Mouse (Mus musculus): ENCODE results near the gene Atp8a2. TPM values are rescaled to one million over a fixed set of nuclear protein-coding genes. Genes with fewer than 3 reads are reported as not detected.
A peak's percentile ranks its signal among the peaks of the same experiment; 100 is the strongest.

Gene Atp8a2
- polyA plus RNA-seq, 1 experiment = 17.4 TPM

DNA sequence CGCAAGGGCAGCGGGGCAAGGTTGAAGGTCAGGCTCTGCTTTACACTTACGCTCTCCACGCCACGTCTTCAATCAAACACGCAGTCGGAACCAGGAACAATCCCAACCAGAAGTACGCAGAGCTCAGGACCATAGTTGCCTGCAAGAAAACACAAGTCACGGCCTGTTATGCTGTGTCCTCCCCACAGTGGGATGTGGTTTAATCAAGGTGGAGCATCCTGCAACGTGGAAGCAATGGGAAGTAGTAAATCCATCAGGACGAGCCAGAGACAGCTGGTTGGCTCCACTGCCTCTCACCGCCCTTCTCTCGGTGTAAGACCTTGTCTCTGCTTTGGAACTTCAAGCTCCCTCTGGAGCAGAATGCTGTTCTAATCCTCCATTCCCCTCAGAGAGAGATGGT is 505.6 kb downstream of the Atp8a2 start:
- TF ChIP-seq CTCF (IDR thresholded peaks at IDR 0.05; ENCODE audit: borderline replicate concordance, extremely low read depth, insufficient read depth, insufficient read length) = no peak
- DNase-seq (ENCODE audit: low read depth) = no peak

DNA sequence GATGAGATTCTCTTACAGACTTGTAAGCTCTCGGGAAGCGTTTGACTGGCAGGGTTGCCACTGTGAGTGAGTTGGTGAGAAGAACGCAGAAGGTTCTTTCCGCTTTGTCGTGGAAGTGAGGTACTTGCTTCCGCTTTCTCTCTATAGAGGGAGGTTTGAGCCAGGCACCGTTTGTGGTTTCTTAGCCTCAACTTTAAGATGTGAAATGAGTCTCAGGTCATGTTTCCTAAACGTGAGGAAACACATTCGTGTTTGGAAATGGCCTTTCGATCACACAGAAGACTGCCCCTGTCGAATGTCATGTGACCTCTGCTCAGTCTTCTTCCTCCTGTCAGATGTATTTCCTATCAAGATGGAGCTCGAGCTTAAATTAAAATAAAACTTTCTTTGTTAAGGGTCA is 506.0 kb downstream of the Atp8a2 start:
- TF ChIP-seq CTCF (IDR thresholded peaks at IDR 0.05; ENCODE audit: borderline replicate concordance, extremely low read depth, insufficient read depth, insufficient read length) (no peak), POLR2A (IDR thresholded peaks at IDR 0.05; ENCODE audit: borderline replicate concordance, extremely low read depth, insufficient read depth, insufficient read length, poor library complexity, severe bottlenecking) (no peak)
- no peak for DNase-seq (ENCODE audit: low read depth)

DNA sequence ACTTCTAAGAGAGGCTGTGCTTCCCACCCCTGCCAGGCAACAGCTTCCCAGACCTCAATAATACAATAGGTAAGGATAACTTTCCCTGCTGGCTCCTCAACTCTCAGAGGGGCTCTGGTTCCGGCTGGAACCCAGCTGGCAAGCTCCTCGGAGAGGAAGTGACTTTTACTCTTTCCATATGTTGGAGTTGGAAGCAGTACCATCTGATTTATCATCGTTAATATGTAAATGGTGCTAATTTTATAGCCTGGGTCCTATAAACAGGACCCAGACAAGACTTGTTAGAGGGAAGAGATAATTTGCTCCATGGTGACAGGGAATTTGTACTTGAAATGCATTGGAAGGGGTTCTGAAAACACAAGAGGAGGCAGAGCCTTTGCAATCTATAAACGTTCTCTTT is 507.4 kb downstream of the Atp8a2 start:
- no peak for TF ChIP-seq CTCF (IDR thresholded peaks at IDR 0.05; ENCODE audit: borderline replicate concordance, extremely low read depth, insufficient read depth, insufficient read length)
- no peak for TF ChIP-seq POLR2A (IDR thresholded peaks at IDR 0.05; ENCODE audit: borderline replicate concordance, extremely low read depth, insufficient read depth, insufficient read length, poor library complexity, severe bottlenecking)
- DNase-seq (ENCODE audit: low read depth) = no peak

DNA sequence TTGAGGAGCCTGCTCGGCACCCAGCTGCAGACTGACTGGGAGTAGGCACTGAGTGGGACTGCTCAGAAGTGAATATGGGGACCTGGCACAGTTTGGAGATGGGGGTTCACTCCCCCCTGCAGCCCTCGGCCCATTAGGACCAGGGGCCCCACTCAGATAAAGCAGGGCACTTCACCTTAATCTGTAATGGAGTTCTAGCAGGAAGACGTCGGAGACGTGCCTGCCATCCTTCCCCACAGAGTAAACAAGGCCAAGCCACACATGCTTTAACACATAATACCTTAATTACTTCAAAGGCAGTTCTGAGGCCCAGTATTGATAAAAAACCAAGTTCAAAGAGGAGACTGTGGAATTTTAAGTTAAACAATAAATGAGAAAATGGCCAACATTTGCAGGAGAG is 510.8 kb downstream of the Atp8a2 start:
- DNase-seq (ENCODE audit: low read depth) = no peak
- no peak for TF ChIP-seq POLR2A (IDR thresholded peaks at IDR 0.05; ENCODE audit: borderline replicate concordance, extremely low read depth, insufficient read depth, insufficient read length, poor library complexity, severe bottlenecking)
- TF ChIP-seq CTCF (IDR thresholded peaks at IDR 0.05; ENCODE audit: borderline replicate concordance, extremely low read depth, insufficient read depth, insufficient read length) = no peak

DNA sequence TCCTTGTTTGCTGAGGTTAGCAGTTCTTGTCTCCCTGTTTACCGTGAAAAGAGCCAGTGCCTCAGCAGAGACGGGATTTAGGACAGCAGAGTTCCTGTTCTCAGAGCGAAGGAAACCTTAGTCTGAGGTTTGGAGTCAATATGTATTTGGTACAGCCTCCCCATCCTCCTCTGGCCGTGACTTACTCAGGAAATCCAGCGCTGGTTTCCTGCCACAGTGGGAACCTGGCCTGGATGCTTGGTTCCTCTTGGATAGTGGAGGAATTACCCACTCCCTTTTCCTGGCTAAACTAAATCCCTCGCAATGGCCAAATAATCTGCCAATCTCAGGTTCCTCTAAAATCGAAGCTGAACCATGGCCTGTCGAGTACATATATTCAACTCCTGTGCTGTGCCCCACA is 511.6 kb downstream of the Atp8a2 start:
- TF ChIP-seq POLR2A (IDR thresholded peaks at IDR 0.05; ENCODE audit: borderline replicate concordance, extremely low read depth, insufficient read depth, insufficient read length, poor library complexity, severe bottlenecking) (no peak), CTCF (IDR thresholded peaks at IDR 0.05; ENCODE audit: borderline replicate concordance, extremely low read depth, insufficient read depth, insufficient read length) (no peak)
- DNase-seq (ENCODE audit: low read depth) = no peak

DNA sequence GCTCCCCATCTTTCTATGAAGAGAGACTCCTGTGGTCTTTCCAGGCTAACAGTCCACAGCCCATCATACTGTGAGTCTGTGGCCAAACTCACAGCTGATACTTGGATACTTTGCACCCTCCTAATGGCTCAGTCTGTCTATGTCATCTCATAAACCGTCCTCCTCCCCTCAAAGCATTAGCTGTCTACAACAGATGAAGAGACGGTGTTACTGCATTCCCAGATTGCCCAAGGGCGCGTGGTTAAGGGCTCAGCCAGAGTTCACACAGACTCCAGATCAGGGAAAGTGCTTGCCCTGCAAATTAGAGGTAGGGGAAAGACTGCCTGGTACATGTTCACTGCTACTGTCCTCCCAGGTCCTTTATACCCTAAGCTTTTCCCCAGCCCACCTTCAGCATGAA is 515.1 kb downstream of the Atp8a2 start:
- DNase-seq (ENCODE audit: low read depth) = no peak
- no peak for TF ChIP-seq CTCF (IDR thresholded peaks at IDR 0.05; ENCODE audit: borderline replicate concordance, extremely low read depth, insufficient read depth, insufficient read length)
- no peak for TF ChIP-seq POLR2A (IDR thresholded peaks at IDR 0.05; ENCODE audit: borderline replicate concordance, extremely low read depth, insufficient read depth, insufficient read length, poor library complexity, severe bottlenecking)

DNA sequence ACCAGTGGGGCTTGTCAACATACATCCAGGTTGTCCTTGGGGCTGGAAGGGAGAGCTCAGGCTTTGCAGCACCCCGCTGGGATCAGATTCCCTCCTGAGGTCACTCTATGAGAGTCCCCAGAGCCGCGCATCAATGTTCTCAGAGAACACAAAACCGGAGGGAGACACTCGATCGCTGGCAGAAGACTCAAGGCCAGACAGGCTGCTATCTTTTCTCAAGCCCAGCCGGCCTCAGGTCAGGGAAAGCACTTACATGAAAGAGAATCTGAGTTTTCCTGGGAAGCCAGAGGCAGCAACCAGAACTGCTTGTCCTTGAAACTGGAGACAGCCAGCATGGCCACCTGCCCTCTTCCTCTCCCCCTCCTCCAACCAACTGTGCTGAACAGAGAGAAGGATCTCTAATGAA is 519.4 kb downstream of the Atp8a2 start:
- TF ChIP-seq POLR2A (IDR thresholded peaks at IDR 0.05; ENCODE audit: borderline replicate concordance, extremely low read depth, insufficient read depth, insufficient read length, poor library complexity, severe bottlenecking) = no peak
- TF ChIP-seq CTCF (IDR thresholded peaks at IDR 0.05; ENCODE audit: borderline replicate concordance, extremely low read depth, insufficient read depth, insufficient read length) = no peak
- DNase-seq (ENCODE audit: low read depth) = no peak

DNA sequence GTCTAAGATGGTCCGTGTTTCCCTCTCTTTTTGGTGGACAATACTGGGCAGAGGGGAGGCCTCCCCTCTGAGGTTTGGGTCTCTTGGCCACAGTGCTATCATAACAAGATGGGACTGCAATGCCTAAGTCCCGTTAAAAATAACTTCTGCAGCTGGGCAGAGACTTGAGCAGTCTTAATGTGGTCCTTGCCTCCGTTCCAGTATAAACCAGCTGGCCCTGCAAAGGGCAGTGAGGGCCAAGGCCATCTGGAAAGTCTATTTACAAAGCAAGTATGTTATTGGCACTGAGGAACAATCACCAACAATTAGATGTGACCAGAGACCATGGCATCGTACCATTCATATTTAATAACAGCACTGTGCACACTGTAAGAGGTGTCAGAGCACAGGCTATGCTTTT is 521.6 kb downstream of the Atp8a2 start:
- no peak for DNase-seq (ENCODE audit: low read depth)
- TF ChIP-seq CTCF (IDR thresholded peaks at IDR 0.05; ENCODE audit: borderline replicate concordance, extremely low read depth, insufficient read depth, insufficient read length) (no peak), POLR2A (IDR thresholded peaks at IDR 0.05; ENCODE audit: borderline replicate concordance, extremely low read depth, insufficient read depth, insufficient read length, poor library complexity, severe bottlenecking) (no peak)

DNA sequence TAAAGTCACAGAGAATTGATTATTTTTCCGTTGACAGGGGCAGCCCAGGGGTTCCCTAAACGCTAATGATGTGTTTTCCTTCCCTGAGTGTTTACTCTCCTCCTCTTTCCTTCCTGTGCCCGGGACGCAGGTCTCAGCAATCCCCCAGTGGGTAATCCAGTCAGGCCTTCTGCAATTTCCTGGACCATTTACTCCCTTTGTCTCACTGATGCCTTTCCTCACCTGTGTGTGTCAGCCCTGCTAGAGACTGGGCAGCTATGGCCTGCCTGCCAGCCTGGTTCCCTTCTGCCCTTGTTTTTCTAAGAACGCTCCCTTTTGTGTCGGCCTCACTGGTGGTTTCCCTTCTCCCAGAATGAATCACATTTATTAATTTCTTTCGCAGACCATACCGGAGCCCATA is 522.4 kb downstream of the Atp8a2 start:
- peak; percentile 28 for DNase-seq (ENCODE audit: low read depth)
- TF ChIP-seq CTCF (IDR thresholded peaks at IDR 0.05; ENCODE audit: borderline replicate concordance, extremely low read depth, insufficient read depth, insufficient read length) = no peak
- TF ChIP-seq POLR2A (IDR thresholded peaks at IDR 0.05; ENCODE audit: borderline replicate concordance, extremely low read depth, insufficient read depth, insufficient read length, poor library complexity, severe bottlenecking) = no peak

DNA sequence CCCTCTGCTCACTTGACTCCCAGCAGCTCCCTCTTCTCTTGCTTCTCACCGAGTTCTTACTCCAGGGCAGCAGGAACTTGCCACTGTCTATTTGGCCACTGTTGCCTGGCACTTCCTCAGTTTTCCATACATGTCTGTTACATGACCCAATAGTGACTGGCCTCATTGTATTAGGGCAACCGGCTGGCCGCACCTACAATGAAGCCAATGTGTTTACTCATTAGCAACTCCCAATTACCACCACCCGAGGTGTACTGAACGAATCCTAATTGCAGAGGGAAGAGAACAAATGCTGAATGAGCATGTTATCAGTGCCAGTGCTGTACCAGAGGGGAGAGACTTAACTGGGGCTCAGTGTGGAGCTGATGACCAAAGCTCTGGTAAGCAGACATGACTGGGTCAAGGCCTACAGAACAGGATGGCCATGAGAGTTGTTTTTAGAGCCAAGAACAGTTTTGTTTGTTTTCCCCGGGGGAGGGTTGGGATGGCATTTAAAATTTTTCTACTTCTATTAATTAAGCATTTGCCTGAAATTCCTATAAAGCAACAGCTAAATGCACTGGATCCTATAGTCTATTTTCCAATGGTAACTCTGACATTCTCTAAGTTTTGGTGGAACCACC is 524.0 kb downstream of the Atp8a2 start:
- TF ChIP-seq CTCF (IDR thresholded peaks at IDR 0.05; ENCODE audit: borderline replicate concordance, extremely low read depth, insufficient read depth, insufficient read length) (no peak), POLR2A (IDR thresholded peaks at IDR 0.05; ENCODE audit: borderline replicate concordance, extremely low read depth, insufficient read depth, insufficient read length, poor library complexity, severe bottlenecking) (no peak)
- peak; percentile 91 for DNase-seq (ENCODE audit: low read depth)

DNA sequence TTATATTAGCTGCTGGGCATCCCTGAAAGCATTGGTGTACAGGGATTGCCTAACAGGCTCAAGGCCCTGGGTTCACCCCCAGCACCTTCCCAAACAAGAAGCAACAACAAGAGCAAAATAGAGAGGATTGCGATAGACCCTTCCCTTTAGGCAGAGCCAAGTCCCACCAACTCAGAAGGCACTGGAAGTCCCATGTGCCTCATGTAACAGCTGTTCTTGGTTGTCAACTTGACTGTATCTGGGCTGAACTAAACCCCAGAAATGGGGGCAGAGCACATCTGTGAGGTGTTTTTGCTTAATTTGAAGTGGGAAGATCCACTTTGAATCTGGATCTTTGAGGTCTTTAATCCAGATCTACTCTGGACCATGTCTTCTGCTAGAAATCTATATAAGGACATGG is 539.9 kb downstream of the Atp8a2 start:
- TF ChIP-seq POLR2A (IDR thresholded peaks at IDR 0.05; ENCODE audit: borderline replicate concordance, extremely low read depth, insufficient read depth, insufficient read length, poor library complexity, severe bottlenecking) = no peak
- no peak for TF ChIP-seq CTCF (IDR thresholded peaks at IDR 0.05; ENCODE audit: borderline replicate concordance, extremely low read depth, insufficient read depth, insufficient read length)

DNA sequence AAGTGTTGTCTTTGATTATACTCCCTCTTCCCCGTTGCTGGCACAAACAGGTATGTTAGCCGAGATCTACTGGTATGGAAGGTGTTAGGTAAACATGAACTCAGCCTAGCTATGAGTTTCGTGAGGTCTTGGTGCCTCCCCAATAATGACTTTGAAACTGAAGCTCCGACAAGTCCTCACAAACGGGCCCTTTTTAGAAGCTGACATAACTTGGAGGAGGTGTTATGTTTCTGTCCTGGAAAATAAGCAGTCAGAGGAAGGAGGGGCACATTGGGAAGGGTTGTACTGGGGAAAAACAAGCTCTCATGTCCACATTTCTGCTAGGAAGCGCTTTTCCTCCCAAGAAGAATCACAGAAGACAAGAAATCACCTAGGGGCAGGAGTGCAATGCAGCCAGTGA is 540.4 kb downstream of the Atp8a2 start:
- DNase-seq (ENCODE audit: low read depth) = no peak
- TF ChIP-seq CTCF (IDR thresholded peaks at IDR 0.05; ENCODE audit: borderline replicate concordance, extremely low read depth, insufficient read depth, insufficient read length) (no peak), POLR2A (IDR thresholded peaks at IDR 0.05; ENCODE audit: borderline replicate concordance, extremely low read depth, insufficient read depth, insufficient read length, poor library complexity, severe bottlenecking) (no peak)

More for the DNA sequence above, 539.9 kb downstream of the Atp8a2 start:
- DNase-seq (ENCODE audit: low read depth) = no peak
